ENCODE assay signal across 15 mouse cellular contexts in the genomic region with DNA sequence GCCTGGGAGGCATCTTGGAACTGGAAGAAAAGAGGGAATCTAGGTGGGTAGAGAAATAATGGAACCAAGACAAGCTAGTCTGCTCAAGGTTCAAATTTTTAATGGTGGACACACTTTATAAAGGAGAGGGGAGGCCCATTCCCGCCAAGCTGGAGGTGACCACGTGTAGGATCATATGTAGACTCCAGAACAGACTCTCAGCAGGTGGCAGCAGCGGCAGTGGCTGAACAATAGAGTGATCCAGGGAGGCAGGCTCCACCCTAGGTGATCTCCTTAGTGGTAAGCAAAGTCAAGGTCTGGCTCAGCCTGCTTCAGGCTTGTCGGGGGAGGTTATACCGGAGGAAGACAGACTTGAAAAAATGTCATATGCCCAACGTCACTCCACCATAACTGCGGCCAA. TPM values are rescaled to one million over a fixed set of nuclear protein-coding genes. Genes with fewer than 3 reads are reported as not detected.
"Had no signal": no experiment of that assay in that cellular context is flagged by ENCODE, and none has a peak within 500 bp of the region (broad histone marks: within the 10 kb centered on the region; RNA-seq: fewer than 3 reads in every experiment).

No protein-coding gene starts in this region.

RNA-seq across cellular contexts. Expression of a gene that starts 55.9 kb away (rescaled TPM):
- total RNA-seq: megakaryocyte progenitor cell, adult 5-6 weeks had no signal
- polyA plus RNA-seq: lung, adult 2 months; lung, postnatal 0 days; macrophage; midbrain, embryonic 12.5 days; midbrain, embryonic 14.5 days; midbrain, embryonic 16.5 days; myocyte; neural tube, embryonic 11.5 days; neural tube, embryonic 13.5 days; neural tube, embryonic 15.5 days; small intestine, adult 2 months; stomach, embryonic 14.5 days; stomach, embryonic 16.5 days; thymus, postnatal 0 days had no signal
